ENCODE assay signal across 11 mouse cellular contexts in the genomic region with DNA sequence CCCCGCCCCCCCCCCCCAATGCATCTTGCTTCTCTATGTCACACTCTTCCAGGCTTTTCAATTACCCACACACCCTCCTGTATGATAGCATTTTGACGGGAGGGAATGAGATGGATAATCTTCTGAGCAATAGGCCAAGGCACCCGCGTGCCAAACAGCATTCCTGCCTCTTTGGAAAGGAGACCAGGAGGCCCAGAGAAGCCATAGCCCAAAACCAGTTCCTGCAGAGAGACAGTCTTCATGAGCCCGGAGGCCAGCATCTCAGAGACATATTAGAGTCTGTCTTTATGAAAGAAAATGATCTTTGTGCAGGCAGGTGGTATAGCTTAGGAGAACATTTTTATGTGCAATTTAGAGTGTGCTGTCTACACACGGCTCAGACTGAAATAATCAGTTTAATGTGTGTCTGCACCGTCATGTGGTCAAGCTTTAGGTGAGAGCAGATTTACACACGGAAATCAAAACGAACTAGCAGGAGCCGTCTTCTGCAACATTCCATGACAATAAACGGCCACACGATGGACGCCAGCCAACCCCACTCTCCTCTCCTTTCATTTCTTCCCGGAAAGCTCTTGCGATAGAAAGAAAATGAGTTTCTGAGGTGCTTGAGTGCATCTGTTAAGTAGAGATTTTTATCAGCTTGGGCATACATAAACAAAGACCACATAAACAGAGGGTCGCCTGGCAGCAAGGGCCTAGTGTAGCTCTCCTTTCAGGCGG.
A peak's percentile ranks its signal among the peaks of the same experiment; 100 is the strongest.
DNase-seq lines count a peak whose midpoint lies in the region; ATAC-seq and TF ChIP-seq lines count a peak whose summit lies in the region.
"Had no signal": no experiment of that assay in that cellular context is flagged by ENCODE, and none has a peak within 500 bp of the region (broad histone marks: within the 10 kb centered on the region; RNA-seq: fewer than 3 reads in every experiment).

No protein-coding gene starts in this region.

- no peaks in the 10 kb centered on the region for H3K9me3 ChIP-seq in forebrain, embryonic 10.5 days
- no peaks in the 10 kb centered on the region for H3K9me3 ChIP-seq in forebrain, embryonic 13.5 days (replicated peaks)
- no peaks in the 10 kb centered on the region for H3K9me3 ChIP-seq in lung, embryonic 14.5 days (ENCODE audit: low read depth, low read length)
- H3K9me3 ChIP-seq in embryonic facial prominence, embryonic 13.5 days, result no peaks in the 10 kb centered on the region
- H3K9me3 ChIP-seq: liver, embryonic 12.5 days; neural tube, embryonic 12.5 days had no signal

- H3K4me3 ChIP-seq in forebrain, embryonic 10.5 days, result no peak overlapping the region
- H3K4me3 ChIP-seq in forebrain, embryonic 13.5 days, result no peak overlapping the region
- H3K4me3 ChIP-seq in lung, embryonic 14.5 days (ENCODE audit: low read depth, low read length), result no peak overlapping the region
- no peak overlapping the region for H3K4me3 ChIP-seq in lung, adult 2 months (replicated peaks; ENCODE audit: extremely low read depth, low read depth, low read length)
- no peak overlapping the region for H3K4me3 ChIP-seq in embryonic facial prominence, embryonic 13.5 days
- H3K4me3 ChIP-seq: liver, embryonic 12.5 days; neural tube, embryonic 12.5 days had no signal

- no peaks in the 10 kb centered on the region for H3K27me3 ChIP-seq in forebrain, embryonic 10.5 days (ENCODE audit: poor library complexity, severe bottlenecking)
- H3K27me3 ChIP-seq in forebrain, embryonic 13.5 days, result no peaks in the 10 kb centered on the region
- H3K27me3 ChIP-seq in lung, embryonic 14.5 days (ENCODE audit: insufficient read depth, low read length), result no peaks in the 10 kb centered on the region
- no peaks in the 10 kb centered on the region for H3K27me3 ChIP-seq in embryonic facial prominence, embryonic 13.5 days
- H3K27me3 ChIP-seq: liver, embryonic 12.5 days; neural tube, embryonic 12.5 days had no signal

- H3K4me1 ChIP-seq in forebrain, embryonic 10.5 days, result peaks cover 18% of the 10 kb centered on the region
- peaks cover 4% of the 10 kb centered on the region for H3K4me1 ChIP-seq in forebrain, embryonic 13.5 days
- peaks cover 3% of the 10 kb centered on the region; the same call in 1 of the 2 replicates for H3K4me1 ChIP-seq in lung, embryonic 14.5 days (ENCODE audit: insufficient read depth)
- H3K4me1 ChIP-seq in lung, adult 2 months (ENCODE audit: control insufficient read depth, insufficient read depth, low read length), result no peaks in the 10 kb centered on the region
- peaks cover 26% of the 10 kb centered on the region for H3K4me1 ChIP-seq in embryonic facial prominence, embryonic 13.5 days
- H3K4me1 ChIP-seq: liver, embryonic 12.5 days; neural tube, embryonic 12.5 days had no signal

- no peak for TF ChIP-seq CTCF in lung, embryonic 14.5 days (IDR thresholded peaks at IDR 0.05; ENCODE audit: low read depth)
- no peak for TF ChIP-seq CTCF in lung, adult 2 months (IDR thresholded peaks at IDR 0.05; ENCODE audit: insufficient read depth, low read length)

- H3K4me2 ChIP-seq in forebrain, embryonic 13.5 days, result no peak overlapping the region
- H3K4me2 ChIP-seq in lung, embryonic 14.5 days, result no peak overlapping the region
- no peak overlapping the region for H3K4me2 ChIP-seq in embryonic facial prominence, embryonic 13.5 days
- H3K4me2 ChIP-seq: liver, embryonic 12.5 days; neural tube, embryonic 12.5 days had no signal

- 86% methylated on average over 17 of the region's 17 CpGs for WGBS in forebrain, embryonic 10.5 days
- 62% methylated on average over 17 of the region's 17 CpGs for WGBS in forebrain, embryonic 13.5 days
- 20% methylated on average over 17 of the region's 17 CpGs for WGBS in lung, embryonic 14.5 days
- 31% methylated on average over 17 of the region's 17 CpGs for WGBS in lung, adult 2 months
- WGBS in embryonic facial prominence, embryonic 13.5 days, result 41% methylated on average over 17 of the region's 17 CpGs

- ATAC-seq in forebrain, embryonic 13.5 days, result no peak
- ATAC-seq in lung, embryonic 14.5 days (ENCODE audit: insufficient read depth), result peak; percentile 60; the same call in 1 of the 2 replicates
- ATAC-seq in embryonic facial prominence, embryonic 13.5 days (ENCODE audit: insufficient number of reproducible peaks, insufficient read depth, low FRiP score, low TSS enrichment, low read depth), result no peak
- ATAC-seq in monocyte, adult 5-6 weeks (replicated peaks; ENCODE audit: insufficient number of reproducible peaks, low FRiP score, low TSS enrichment, poor library complexity, severe bottlenecking), result no peak

- no peaks in the 10 kb centered on the region for H3K36me3 ChIP-seq in forebrain, embryonic 10.5 days (replicated peaks)
- no peaks in the 10 kb centered on the region for H3K36me3 ChIP-seq in forebrain, embryonic 13.5 days (ENCODE audit: poor library complexity, severe bottlenecking)
- no peaks in the 10 kb centered on the region for H3K36me3 ChIP-seq in lung, embryonic 14.5 days (ENCODE audit: insufficient read depth)
- no peaks in the 10 kb centered on the region for H3K36me3 ChIP-seq in embryonic facial prominence, embryonic 13.5 days
- H3K36me3 ChIP-seq: liver, embryonic 12.5 days; neural tube, embryonic 12.5 days had no signal

- DNase-seq in forebrain, embryonic 10.5 days (ENCODE audit: extremely low spot score, low spot score), result no peak
- DNase-seq in lung, embryonic 14.5 days, result peak; percentile 67
- DNase-seq in lung, adult 2 months, result no peak
- peak; percentile 20 for DNase-seq in lung, postnatal 14 days
- DNase-seq in T-cell, adult 2 months (ENCODE audit: low spot score), result no peak
- DNase-seq: cerebellum, adult 9-10 months had no signal

- H3K27ac ChIP-seq in forebrain, embryonic 10.5 days, result peak overlapping the region; percentile 16; the same call in 1 of the 2 replicates
- no peak overlapping the region for H3K27ac ChIP-seq in forebrain, embryonic 13.5 days
- no peak overlapping the region for H3K27ac ChIP-seq in lung, embryonic 14.5 days (ENCODE audit: low read depth)
- H3K27ac ChIP-seq in embryonic facial prominence, embryonic 13.5 days, result peak overlapping the region; percentile 66
- H3K27ac ChIP-seq: liver, embryonic 12.5 days; neural tube, embryonic 12.5 days had no signal

- TF ChIP-seq POLR2A in lung, adult 2 months (IDR thresholded peaks at IDR 0.05; ENCODE audit: borderline replicate concordance, extremely low read depth, low read depth, low read length), result no peak

- H3K9ac ChIP-seq in forebrain, embryonic 13.5 days, result no peak overlapping the region
- no peak overlapping the region for H3K9ac ChIP-seq in lung, embryonic 14.5 days
- H3K9ac ChIP-seq in embryonic facial prominence, embryonic 13.5 days, result no peak overlapping the region
- H3K9ac ChIP-seq: liver, embryonic 12.5 days; neural tube, embryonic 12.5 days had no signal

Comparison
In these comparisons a context has a peak if more than half of its experiments do, and no peak if none do; other contexts are left out.
1. DNase-seq: peak in lung, embryonic 14.5 days (single experiment) and lung, postnatal 14 days (single experiment); none in forebrain, embryonic 10.5 days (single experiment), lung, adult 2 months (single experiment) and T-cell, adult 2 months (single experiment).
2. H3K27ac ChIP-seq: peak in forebrain, embryonic 10.5 days (single experiment) and embryonic facial prominence, embryonic 13.5 days (single experiment); none in forebrain, embryonic 13.5 days (single experiment) and lung, embryonic 14.5 days (single experiment).